Comparison of ENCODE assay signal across 13 mouse cellular contexts in genomic region chr5:151055426-151056090, GRCm38 (mm10).
DNase-seq lines count a peak whose midpoint lies in the region; ATAC-seq and TF ChIP-seq lines count a peak whose summit lies in the region.
"Had no signal": no experiment of that assay in that cellular context is flagged by ENCODE, and none has a peak within 500 bp of the region (broad histone marks: within the 10 kb centered on the region; RNA-seq: fewer than 3 reads in every experiment).

No protein-coding gene starts in this region.

- H3K27me3 ChIP-seq in heart, embryonic 13.5 days (replicated peaks), result no peaks in the 10 kb centered on the region
- no peaks in the 10 kb centered on the region for H3K27me3 ChIP-seq in lung, embryonic 15.5 days
- H3K27me3 ChIP-seq in lung, postnatal 0 days (replicated peaks; ENCODE audit: insufficient read depth, low read length), result no peaks in the 10 kb centered on the region
- H3K27me3 ChIP-seq: CH12.LX; forebrain, embryonic 13.5 days had no signal

- H3K4me2 ChIP-seq in heart, embryonic 13.5 days, result no peak overlapping the region
- no peak overlapping the region for H3K4me2 ChIP-seq in lung, embryonic 15.5 days
- H3K4me2 ChIP-seq in lung, postnatal 0 days (replicated peaks; ENCODE audit: low read depth, low read length), result no peak overlapping the region
- H3K4me2 ChIP-seq: forebrain, embryonic 13.5 days had no signal

- H3K9ac ChIP-seq in heart, embryonic 13.5 days, result no peak overlapping the region
- H3K9ac ChIP-seq in lung, embryonic 15.5 days, result no peak overlapping the region
- no peak overlapping the region for H3K9ac ChIP-seq in ES-E14 (ENCODE audit: insufficient read depth, low read depth, low read length, poor library complexity, severe bottlenecking)
- no peak overlapping the region for H3K9ac ChIP-seq in lung, postnatal 0 days (replicated peaks; ENCODE audit: low read depth)
- H3K9ac ChIP-seq: forebrain, embryonic 13.5 days; liver, embryonic 14.5 days had no signal

- H3K4me3 ChIP-seq in heart, embryonic 13.5 days, result no peak overlapping the region
- H3K4me3 ChIP-seq in lung, embryonic 15.5 days, result no peak overlapping the region
- no peak overlapping the region; a peak in 1 of 4 replicates for H3K4me3 ChIP-seq in ES-E14 (ENCODE audit: insufficient read depth in 1 of 2, low read depth in 1 of 2, low read length in 2 of 2, poor library complexity in 1 of 2, severe bottlenecking in 1 of 2)
- no peak overlapping the region for H3K4me3 ChIP-seq in lung, postnatal 0 days (ENCODE audit: low read depth, low read length)
- H3K4me3 ChIP-seq: forebrain, embryonic 13.5 days had no signal

- H3K9me3 ChIP-seq in heart, embryonic 13.5 days, result peaks cover 5% of the 10 kb centered on the region; the same call in 1 of the 2 replicates
- H3K9me3 ChIP-seq in lung, embryonic 15.5 days, result no peaks in the 10 kb centered on the region
- H3K9me3 ChIP-seq in ES-E14 (ENCODE audit: control insufficient read depth, insufficient read depth, low read depth, low read length), result no peaks in the 10 kb centered on the region
- no peaks in the 10 kb centered on the region for H3K9me3 ChIP-seq in lung, postnatal 0 days (ENCODE audit: low read length)
- H3K9me3 ChIP-seq: forebrain, embryonic 13.5 days had no signal

- no peak for ATAC-seq in heart, embryonic 13.5 days (ENCODE audit: extremely low read depth, insufficient number of reproducible peaks, low FRiP score, low TSS enrichment)
- ATAC-seq in lung, embryonic 15.5 days (ENCODE audit: borderline replicate concordance, extremely low read depth, low FRiP score, low TSS enrichment), result no peak
- ATAC-seq in lung, postnatal 0 days, result no peak
- ATAC-seq: forebrain, embryonic 13.5 days had no signal

- H3K27ac ChIP-seq in heart, embryonic 13.5 days (replicated peaks), result peak overlapping the region; percentile 84
- peak overlapping the region; percentile 91 for H3K27ac ChIP-seq in lung, embryonic 15.5 days
- no peak overlapping the region for H3K27ac ChIP-seq in ES-E14 (ENCODE audit: insufficient read depth, low read depth, low read length, poor library complexity, severe bottlenecking)
- H3K27ac ChIP-seq in lung, postnatal 0 days (ENCODE audit: low read length), result peak overlapping the region; percentile 84
- H3K27ac ChIP-seq: forebrain, embryonic 13.5 days; liver, embryonic 14.5 days had no signal

- TF ChIP-seq CTCF in lung, postnatal 0 days (IDR thresholded peaks at IDR 0.05), result peak; percentile 35

- intact Hi-C loops in heart, postnatal 25 days (cut with DNase I), result loop anchor here (5.0 kb wide), 1 partner anchor 82 kb away; no protein-coding TSS in a partner anchor

- TF ChIP-seq EP300 in lung, postnatal 0 days (IDR thresholded peaks at IDR 0.05), result no peak

- H3K36me3 ChIP-seq in heart, embryonic 13.5 days, result peaks cover 27% of the 10 kb centered on the region
- peaks cover 25% of the 10 kb centered on the region for H3K36me3 ChIP-seq in lung, embryonic 15.5 days
- H3K36me3 ChIP-seq in ES-E14 (ENCODE audit: control insufficient read depth, insufficient read depth, low read length, poor library complexity, severe bottlenecking), result no peaks in the 10 kb centered on the region
- peaks cover 31% of the 10 kb centered on the region for H3K36me3 ChIP-seq in lung, postnatal 0 days (ENCODE audit: insufficient read depth, low read length)

- 87% methylated on average over 11 of the region's 11 CpGs for WGBS in heart, embryonic 13.5 days
- WGBS in lung, embryonic 15.5 days, result 88% methylated on average over 11 of the region's 11 CpGs
- 78% methylated on average over 11 of the region's 11 CpGs for WGBS in lung, postnatal 0 days

- DNase-seq in heart, postnatal 25 days (ENCODE audit: low spot score), result no peak
- DNase-seq in lung, adult 18-20 months, result no peak
- DNase-seq in ES-E14 (ENCODE audit: low read depth, low spot score), result peak; percentile 50
- DNase-seq in lung, postnatal 0 days (ENCODE audit: low spot score), result no peak
- no peak for DNase-seq in spleen, postnatal 10 days (ENCODE audit: low spot score in 2 of 2)
- no peak for DNase-seq in layer of hippocampus, postnatal 10 days (ENCODE audit: low spot score in 2 of 2)
- DNase-seq: cerebellum, postnatal 25 days; kidney, adult 9 months had no signal

- in situ Hi-C loops in ES-E14 (cut with MboI; ENCODE audit: low sequenced_read_pairs in 2 of 2, unreplicated experiment in 2 of 2), result no loop called here

- peaks cover 46% of the 10 kb centered on the region for H3K4me1 ChIP-seq in heart, embryonic 13.5 days
- H3K4me1 ChIP-seq in lung, embryonic 15.5 days, result peaks cover 60% of the 10 kb centered on the region
- H3K4me1 ChIP-seq in ES-E14 (ENCODE audit: control insufficient read depth in 2 of 2, insufficient read depth in 2 of 2, low read length in 2 of 2, poor library complexity in 1 of 2), result peaks cover 0 to 2% of the 10 kb centered on the region in 2 experiments; a peak in 1 of 4 replicates
- H3K4me1 ChIP-seq in lung, postnatal 0 days (ENCODE audit: insufficient read depth, low read depth, low read length), result peaks cover 10% of the 10 kb centered on the region; the same call in 1 of the 2 replicates

TF ChIP-seq in ES-E14, 5 proteins besides CTCF, POLR2A, EP300 and RAD21:
- TF ChIP-seq ZC3H11A (IDR thresholded peaks at IDR 0.05; ENCODE audit: borderline replicate concordance, low read depth, low read length) (no peak), CHD2 (IDR thresholded peaks at IDR 0.05; ENCODE audit: low read depth, low read length) (no peak), ZNF384 (IDR thresholded peaks at IDR 0.05; ENCODE audit: low read depth, low read length) (no peak), MAFK (IDR thresholded peaks at IDR 0.05; ENCODE audit: insufficient read depth, low read depth, low read length) (no peak), HCFC1 (IDR thresholded peaks at IDR 0.05; ENCODE audit: borderline replicate concordance, insufficient read depth, low read length) (no peak)
